Mouse (Mus musculus) urinary bladder, postnatal 0 days (tissue): ENCODE data around the gene Bfsp2. TPM values are rescaled to one million over a fixed set of nuclear protein-coding genes. Genes with fewer than 3 reads are reported as not detected.

Experiments
- polyA plus RNA-seq: library from polyadenylated mRNA; unstranded; fragments of >200 nt; fragmentation: Nextera tagmentation; extraction: Ambion mirVana; gene quantifications from 2 replicates; pipeline ENCODE4 v1.2.1, GENCODE M21; 2015

Bfsp2 gene
- not detected in 2 replicates for polyA plus RNA-seq

GRCm38 (mm10) chr9:103480044-103480576, at the start of gene Bfsp2:
TSS of gene Bfsp2 (minus strand) at chr9:103480420.

Other genes with a start within 250 kb of the Bfsp2 start
- 133 and 316 TPM in 2 replicates for gene Trf, start 250.0 kb downstream of the Bfsp2 start, polyA plus RNA-seq
- 0.52 and 1.3 TPM in 2 replicates for gene 1300017J02Rik, start 175.3 kb downstream of the Bfsp2 start, polyA plus RNA-seq
- gene Topbp1, start 175.2 kb downstream of the Bfsp2 start, polyA plus RNA-seq: 15.9 and 21.5 TPM in 2 replicates
- gene Cdv3, start 114.6 kb downstream of the Bfsp2 start, polyA plus RNA-seq: 60.9 and 71.4 TPM in 2 replicates